Mouse (Mus musculus): Measurements from ENCODE around the gene Plin2.

Gene Plin2

DNA sequence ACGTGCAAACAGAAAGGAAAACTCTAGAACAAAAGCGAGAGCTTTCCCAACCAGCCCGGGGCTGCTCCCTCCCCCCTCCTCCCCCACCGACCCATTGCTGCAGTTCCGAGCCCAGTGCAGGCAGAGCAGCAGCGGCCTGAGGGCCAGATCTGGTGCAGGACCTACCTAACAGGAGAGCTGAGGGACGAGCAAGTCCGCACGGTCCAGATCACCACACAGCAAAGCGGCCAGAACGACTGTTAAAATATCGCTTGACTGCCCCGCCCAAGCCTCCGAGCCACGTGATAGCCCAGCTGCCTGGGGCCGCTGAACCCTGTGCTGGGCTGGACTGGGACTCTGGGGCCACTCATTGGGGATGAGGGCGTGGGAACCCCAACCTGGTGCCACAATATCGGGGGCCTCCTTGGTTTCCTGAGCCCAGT lies at the start of gene Plin2:
TSS of gene Plin2 (minus strand) at position 281 of the 422 bp plus-strand sequence.
- peak; percentile 53 for DNase-seq (ENCODE audit: low read depth, low spot score)

DNA sequence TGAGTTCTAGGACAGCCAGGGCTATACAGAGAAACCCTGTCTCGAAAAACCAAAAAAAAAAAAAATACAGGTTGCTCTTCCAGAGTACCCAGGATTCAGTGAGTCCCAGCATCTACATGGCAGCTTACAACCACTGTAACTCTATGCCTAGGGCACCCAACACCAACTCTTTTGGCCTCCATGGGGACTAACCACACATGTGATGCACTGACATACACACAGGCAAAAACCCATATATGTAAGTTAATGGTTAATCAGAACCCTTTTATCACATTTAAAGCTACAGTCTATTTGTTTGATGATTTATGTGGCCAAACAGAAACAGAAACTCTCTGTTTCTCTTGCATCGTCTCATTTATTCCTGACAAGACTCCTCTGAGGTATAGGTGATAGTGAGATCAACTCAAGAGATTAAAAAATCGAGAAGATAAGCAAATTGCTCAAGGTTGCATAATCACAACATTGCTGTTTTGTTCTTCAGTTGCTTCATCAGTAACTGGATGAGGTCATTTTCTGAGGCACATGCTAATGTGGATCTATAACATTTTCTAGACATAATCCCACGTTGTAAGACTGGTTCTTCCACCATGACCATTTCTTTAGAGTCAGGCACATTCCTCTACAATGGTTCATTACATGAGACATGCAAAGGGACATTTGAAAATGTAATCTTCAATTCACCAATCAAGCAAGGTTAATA lies 49.2 kb upstream of the Plin2 start:
- no peak for DNase-seq (ENCODE audit: low read depth, low spot score)

DNA sequence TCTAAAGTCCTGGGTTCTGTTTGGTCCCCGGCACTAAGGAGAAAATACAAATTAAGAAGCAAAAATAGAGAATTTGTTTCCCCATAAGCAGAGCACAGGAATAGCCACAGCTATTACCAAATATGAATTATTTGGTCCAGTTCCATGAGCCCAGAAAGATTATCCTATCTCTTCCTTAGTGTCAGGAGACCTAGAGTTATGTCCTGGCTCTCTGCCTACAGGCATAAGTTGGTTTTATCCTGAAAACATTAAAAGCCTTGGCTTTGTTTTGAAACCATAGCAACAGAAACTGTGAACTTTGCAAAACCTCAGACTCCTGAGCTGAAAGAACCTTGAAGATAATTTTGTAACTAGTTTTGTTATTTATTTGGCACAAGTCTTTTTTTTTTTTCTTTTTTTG lies 47.3 kb upstream of the Plin2 start:
- no peak for DNase-seq (ENCODE audit: low read depth, low spot score)

DNA sequence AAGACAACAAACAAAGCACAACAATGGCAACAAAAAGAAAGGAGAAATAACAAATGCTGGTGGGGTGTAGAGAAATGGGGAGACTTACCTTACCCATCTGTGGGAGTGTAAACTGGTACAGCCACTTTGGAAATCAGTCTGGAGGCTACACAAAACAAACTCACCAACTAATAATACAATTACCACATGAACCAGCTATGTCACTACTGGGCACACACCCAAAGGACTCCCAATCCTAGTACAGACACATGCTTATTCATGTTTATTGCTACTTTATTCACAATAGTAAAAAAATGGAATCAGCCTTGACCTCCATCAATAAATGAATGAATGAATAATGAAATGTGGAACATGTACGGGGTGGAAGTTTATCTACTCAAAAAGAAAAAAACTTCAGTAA lies 45.5 kb upstream of the Plin2 start:
- DNase-seq (ENCODE audit: low read depth, low spot score), result no peak

DNA sequence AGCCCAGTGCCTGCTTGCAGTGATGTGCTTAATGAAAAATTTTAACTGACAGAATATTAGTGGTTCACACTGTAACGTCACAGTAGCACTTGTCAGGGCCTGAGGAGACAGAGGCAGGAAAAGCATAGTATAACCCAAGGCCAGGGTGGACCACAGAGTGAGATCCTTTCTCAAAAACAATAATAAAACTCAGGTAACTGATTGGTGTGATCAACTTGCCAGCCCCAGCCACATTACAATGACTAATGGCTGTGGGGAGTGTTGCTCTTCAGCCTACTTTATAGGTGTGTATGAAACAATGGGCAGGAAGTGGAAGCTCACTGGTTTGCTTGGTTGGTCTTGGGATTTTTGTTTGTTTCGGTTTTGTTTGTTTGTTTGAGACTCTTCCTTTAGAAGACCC lies 43.7 kb upstream of the Plin2 start:
- peak; percentile 16 for DNase-seq (ENCODE audit: low read depth, low spot score)

DNA sequence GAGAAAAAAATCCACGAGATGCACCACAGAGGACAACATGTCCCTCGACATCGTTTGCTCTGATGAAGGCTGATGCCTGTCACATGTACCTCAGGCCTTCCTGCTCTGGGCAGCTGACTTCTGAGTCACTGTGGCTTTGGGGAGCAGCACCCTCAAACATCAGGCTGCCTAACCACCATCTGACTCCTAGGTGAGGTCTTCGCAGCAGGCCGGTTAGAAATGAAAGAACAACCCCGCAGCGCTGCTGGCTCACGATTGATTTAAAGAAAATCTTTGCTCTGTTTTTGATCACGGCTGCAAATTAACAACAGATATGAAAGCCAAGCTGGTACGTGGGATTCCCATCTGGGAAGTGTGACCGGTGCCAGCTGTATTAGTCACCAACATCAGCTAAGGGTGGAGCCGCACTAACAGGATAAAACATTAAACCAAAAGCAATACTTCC lies 42.9 kb upstream of the Plin2 start:
- peak; percentile 55 for DNase-seq (ENCODE audit: low read depth, low spot score)

DNA sequence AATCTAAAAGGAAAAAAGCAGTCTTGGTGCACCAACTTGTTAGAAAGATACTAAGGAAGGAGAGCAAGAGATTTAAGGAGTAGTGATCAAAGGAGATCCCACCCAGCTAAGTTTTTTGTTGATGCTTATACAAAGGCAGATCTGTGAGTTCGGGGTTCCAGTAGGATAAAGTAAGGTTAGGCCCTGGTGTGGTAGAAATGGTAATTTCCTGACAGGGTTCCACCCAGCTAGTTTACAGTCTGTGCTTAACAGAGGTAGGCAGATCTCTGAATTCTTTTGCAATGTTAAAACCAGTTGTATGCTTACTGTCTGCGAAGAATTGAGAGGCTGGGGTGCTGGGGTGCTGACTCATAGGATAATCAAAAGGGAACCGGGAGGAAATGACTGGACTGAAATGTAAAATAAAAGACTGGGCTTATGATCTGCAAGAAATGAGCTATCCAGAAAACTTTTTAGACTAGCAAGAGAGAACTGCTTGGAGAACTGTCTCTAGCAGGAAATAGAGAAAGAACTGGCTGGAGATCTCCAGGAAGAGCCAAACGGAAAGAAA lies 40.9 kb upstream of the Plin2 start:
- DNase-seq (ENCODE audit: low read depth, low spot score), result no peak

DNA sequence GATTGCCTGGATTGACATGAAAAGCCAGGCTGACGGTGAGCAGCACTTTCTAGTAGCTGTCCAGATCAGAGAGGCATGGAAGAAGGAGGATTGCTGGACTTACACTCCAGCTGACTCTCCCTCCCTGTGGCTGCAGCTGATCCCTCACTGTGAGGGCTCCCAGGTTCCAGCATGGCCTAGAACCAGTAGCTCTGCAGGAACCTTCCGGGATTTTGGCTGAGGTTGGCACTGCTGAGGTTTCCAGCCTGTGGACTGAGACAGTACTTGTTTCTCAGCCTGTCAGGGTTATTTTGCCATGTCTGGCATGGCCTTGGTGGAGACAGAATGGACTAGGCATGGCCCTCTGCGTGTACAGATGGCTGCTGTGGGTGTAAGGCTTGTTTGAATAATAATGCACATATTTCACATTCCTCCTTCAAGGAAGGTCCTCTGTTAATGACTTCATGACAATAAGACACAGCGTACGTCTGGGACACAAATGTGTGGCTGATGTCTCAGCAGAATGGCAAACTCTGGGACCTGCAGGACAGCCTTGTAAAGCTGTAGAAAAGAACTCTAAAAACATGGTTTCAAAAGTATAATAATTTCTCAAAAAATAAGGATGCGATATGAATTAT lies 40.3 kb upstream of the Plin2 start:
- DNase-seq (ENCODE audit: low read depth, low spot score), result no peak

DNA sequence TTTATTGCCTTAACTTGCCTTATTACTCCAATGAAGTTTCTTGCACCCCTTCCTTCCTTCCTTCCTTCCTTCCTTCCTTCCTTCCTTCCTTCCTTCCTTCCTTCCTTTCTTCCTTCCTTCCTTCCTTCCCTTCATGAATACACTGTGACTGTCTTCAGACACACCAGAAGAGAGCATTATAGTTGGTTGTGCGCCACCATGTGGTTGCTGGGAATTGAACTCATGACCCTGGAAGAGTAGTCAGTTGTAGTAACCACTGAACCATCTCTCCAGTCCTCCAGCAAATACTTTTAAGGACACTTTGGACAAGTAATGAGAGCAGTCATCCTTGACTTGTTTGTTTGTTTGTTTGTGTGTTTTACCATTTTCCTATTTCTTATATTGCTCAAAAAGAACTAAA lies 38.9 kb upstream of the Plin2 start:
- no peak for DNase-seq (ENCODE audit: low read depth, low spot score)

DNA sequence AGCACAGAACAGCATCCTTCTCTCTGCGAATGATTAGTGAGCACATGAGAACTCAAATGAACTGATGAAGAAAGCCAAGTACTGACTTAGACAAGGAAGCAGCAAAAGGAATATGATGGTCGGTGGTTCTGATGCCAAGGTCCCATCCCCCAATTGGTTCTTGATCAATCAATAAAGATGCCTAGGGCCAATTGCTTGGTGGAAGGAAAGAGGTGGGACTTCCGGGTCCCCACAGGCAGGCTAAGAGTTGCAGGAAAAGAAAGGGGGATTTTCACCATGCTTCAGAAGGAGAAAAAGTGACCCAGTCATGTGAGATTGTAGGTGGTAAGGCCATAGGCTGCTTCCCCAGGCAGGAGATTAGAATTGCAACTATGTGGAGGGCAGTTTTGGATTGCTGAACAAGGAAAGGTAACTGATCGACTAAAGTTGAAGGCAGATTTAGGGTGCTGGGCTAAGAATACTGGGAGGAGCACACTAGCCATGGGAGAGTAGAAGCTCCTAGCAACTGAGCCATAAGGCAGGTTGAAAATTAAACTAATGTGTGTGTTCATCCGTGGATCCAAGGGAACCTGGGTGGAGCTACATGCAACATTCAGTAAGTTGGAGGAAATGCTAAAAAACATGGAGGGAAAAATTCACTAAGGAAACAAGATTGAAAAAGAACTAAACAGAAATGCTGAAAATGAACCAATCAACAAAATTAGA lies 29.5 kb upstream of the Plin2 start:
- no peak for DNase-seq (ENCODE audit: low read depth, low spot score)

DNA sequence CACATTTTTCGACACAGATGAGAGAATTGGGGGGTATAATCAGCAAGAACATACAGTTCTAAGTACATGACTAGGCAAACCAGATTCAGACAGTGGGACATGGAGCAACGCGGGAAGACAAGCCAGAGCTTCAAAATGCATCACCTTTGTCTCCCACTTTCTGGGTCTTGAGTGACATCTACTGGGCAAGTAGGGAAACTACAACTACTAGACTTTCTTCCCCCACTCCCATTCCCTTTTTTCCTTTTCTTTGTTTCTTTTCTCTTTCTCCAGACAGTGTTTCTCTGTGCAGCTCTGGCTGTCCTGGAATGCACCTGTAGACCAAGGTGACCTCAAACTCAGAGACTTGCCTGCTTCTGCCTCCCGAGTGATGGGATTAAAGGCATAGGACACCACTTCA lies 27.0 kb upstream of the Plin2 start:
- peak; percentile 73 for DNase-seq (ENCODE audit: low read depth, low spot score)

DNA sequence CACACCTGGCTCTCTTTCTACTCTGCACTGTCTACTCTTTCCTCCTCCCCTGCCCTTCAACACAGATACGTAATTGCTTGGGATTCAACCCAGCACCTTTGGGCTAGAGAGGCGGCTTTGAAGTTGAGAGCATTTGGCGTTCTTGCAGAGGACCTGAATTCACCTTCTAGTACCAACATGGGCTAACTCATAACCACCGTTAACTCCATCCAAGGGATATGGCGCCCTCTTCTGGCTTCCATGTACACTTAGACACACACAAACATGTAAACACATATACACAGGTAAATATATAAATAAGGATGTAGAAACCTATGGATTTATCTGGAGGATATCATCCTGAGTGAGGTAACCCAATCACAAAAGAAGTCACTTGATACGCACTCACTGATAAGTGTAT lies 25.2 kb upstream of the Plin2 start:
- peak; percentile 59 for DNase-seq (ENCODE audit: low read depth, low spot score)

DNA sequence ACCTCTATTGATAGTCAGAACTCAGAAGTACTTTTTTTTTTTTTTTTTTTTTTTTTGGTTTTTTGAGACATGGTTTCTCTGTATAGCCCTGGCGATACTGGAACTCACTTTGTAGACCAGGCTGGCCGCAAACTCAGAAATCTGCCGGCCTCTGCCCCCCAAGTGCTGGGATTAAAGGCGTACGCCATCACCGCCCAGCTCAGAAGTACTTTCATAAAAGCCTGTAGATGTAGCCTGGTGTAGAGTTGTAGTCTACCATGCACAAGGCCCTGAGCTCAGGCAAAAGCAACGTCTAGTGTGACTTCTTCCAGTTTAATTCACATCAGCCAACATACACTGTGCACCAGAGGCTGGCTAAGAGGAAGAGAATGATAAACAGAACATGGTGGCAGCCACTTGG lies 23.1 kb upstream of the Plin2 start:
- no peak for DNase-seq (ENCODE audit: low read depth, low spot score)

DNA sequence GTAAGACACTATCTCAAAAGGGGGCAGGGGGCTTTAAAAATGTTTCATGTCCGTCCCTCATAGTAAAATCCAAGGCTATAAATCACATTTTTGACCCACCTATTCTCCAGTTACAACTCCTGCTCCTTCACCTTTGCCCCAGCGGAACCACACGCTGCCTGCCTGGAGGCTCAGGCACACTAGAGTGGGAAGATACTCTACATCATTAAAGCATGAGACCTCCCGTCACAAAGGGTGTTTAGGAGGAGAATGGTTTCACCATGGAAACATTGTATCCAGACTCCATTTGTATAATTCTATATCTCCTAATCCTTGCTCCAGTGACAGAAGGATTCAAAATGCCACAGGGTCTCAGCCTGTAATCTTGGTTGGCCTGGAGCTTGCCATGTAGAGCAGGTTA lies 21.4 kb upstream of the Plin2 start:
- DNase-seq (ENCODE audit: low read depth, low spot score), result no peak

DNA sequence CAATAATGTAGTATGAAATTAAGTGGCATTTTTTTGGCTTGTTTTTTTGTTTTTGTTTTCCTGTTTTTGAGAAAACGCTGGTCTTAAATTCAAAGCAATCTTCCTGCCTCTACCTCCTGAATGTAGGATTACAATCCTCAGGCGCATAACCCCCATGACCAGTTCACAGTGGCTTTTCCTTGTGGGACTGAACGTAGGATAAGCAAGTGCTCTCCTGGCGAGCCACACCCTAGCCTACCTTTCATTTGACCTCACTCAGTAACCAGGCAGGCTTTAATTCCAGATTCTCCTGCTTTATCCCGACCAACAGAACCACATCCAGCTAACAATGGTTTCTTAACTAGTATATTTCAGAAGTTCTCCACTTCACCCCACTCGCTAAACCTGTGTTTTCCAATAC lies 20.9 kb upstream of the Plin2 start:
- no peak for DNase-seq (ENCODE audit: low read depth, low spot score)

DNA sequence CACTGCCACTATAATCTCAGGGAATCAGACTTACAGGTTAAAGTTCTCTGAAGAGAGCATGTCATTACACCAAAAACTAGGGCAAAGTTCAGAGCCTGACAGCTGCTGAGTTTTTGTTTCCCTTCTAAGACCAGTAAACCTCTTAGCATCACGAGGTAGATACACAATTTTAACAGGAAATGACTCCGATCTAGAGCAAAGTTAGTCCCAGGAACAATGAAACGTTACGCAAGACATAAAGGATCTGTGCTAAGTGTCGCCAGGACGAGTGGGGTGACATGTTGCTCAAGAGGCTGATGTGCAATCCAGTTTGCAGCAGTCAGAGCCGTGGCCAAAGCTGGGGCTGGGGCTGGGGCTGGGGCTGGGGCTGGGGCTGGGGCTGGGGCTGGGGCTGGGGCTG lies 20.3 kb upstream of the Plin2 start:
- peak; percentile 18 for DNase-seq (ENCODE audit: low read depth, low spot score)

DNA sequence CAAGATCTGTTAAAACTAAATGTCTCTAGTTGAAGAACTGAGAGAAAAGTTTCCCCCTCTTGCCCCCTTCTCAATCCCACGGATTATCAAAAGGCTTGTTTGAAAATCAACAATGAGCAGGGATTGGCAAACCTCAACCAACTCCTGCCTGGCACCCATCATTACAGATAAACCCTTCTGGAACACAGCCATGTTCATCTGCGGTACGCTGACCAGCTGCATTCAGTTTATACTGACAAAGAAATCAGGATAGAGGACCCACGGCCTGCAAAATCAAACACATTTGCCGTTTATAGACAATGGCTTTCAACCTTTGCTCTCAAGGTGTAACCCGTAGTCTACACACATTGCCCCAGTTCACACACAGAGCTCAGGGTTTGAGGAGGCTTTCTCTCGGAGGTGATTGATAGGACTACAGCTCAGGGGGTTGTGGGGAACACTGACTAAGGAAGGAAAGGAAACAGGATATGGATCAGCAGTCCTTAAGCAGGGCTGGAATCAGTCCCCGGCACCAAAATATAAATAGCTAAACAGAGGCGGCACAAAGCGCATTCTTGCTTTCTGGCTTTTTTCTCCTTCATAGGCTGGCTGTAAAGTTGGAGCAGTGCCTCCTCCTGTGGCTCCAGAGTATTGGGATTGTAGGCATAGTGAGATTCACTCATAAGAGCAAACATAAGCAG lies 19.3 kb upstream of the Plin2 start:
- DNase-seq (ENCODE audit: low read depth, low spot score), result no peak

DNA sequence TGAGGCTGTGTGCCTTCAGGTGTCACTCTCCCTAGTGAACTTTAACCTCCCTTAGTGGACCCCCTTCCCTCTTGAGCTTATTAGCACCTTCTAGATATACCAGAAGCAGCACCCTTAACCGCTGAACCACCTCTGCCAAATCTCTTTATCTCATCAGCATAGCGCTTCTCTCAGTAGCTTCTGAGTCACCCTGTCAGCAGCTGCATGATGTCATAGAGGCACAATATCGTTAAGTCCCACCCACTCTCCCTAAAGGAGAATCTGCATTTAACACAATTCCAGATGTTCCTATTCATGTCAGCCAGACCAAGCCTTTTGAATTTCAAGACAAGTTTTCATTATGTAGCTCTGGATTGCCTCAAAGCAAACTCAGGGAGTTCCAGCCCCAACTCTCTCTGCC lies 16.7 kb upstream of the Plin2 start:
- DNase-seq (ENCODE audit: low read depth, low spot score), result no peak

DNA sequence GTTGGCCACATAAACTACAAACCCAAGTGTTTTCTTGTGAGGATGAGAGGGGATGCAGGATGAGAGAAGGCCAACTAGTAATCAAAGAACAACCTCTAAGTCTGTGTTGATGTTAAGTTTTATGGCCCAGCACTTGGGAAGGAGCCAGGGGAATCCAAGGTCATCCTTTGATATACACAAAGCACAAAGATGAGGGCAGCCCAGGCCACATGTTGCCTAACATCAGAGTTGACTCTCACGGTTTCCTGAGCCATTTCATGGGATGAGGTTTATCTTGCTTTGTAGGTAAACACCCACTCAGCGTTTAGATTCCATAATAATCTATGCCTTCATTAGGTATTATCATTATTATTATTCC lies 16.1 kb upstream of the Plin2 start:
- DNase-seq (ENCODE audit: low read depth, low spot score), result no peak

DNA sequence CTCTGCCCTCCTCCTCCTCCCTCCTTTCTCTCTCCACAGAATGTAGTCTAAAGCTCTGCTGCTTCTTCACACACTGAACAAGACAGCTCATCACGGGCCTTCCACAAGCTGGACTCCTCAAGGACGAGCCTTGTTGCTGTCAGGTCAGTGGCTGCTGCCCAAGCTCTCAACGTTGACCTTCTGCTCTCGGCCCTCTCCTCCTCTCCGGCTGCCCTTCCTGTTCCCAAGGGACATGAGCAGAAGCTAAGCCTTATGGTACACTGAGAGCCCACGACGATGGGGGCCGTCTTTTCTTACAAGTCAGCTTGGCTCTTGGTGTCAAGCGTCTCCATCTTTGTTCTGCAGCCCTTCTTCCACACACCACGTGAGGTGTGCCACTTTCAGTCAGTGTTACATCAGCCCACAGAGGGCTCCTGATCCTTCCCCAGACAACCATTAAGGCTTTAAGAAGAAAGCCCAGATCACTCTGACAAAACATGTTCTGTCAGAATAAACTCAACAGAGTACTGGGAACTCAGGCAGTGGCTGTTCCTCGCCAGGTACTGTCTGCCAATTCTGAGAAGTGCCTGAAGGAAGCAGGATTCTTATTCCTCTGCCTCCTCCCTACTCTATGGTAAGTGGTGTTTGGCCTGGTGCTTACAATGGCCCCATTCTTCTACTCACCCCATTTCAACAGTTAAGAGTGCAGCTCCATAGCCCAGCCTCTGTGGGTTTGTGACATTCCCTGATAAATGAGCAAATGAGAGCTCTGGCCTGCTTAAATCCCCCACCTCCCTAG lies 15.6 kb upstream of the Plin2 start:
- DNase-seq (ENCODE audit: low read depth, low spot score), result no peak

DNA sequence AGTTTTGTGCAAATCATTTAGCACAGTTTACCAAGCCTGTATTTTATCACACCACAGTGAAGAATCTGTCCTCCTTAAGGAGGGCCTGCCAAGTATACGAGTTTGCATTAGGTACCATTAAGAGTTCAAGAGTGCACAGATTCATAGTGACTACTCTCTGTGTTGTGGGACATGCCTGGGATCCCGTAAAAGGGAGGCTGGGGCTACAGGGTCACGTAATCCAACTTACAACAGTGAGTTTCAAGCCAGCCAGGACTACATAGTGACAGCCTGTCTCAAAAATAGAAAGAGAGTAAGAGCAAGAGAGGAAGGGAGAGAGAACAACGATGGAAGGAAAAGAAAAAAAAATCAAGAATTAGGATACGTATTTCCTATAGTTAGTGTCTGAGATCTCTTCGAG lies 14.9 kb upstream of the Plin2 start:
- no peak for DNase-seq (ENCODE audit: low read depth, low spot score)
